Mouse (Mus musculus) forebrain, embryonic 12.5 days (tissue): ENCODE measurements at regions not wholly inside any gene's neighbourhood (a gene's known extent, or its start where the extent isn't known, plus 50 kb on each side); places are given as distances from the start of the nearest gene placed in this dataset.
"Not testable (repeated sequence)": the region's sequence is repeated elsewhere in the genome, so short reads cannot be mapped to it uniquely, and the experiment has no call there.

Source experiments
- ATAC-seq: fragments of 200-750 bp; cut with Nextera tagmentation; 2 replicates; pipeline ENCODE4 v1.8.0; 2017; ENCODE audit warnings: moderate TSS enrichment; ENCODE audit not compliant: low FRiP score
- H3K27ac ChIP-seq: fragments of 300-500 bp; sonication (generic); 2 replicates; pipeline ENCODE4 v1.5.1; 2016; ENCODE audit warnings: mild to moderate bottlenecking
- H3K27me3 ChIP-seq: fragments of 300-500 bp; sonication (generic); 2 replicates; pipeline ENCODE4 v1.6.1; 2016; ENCODE audit warnings: mild to moderate bottlenecking
- H3K36me3 ChIP-seq: fragments of 300-500 bp; sonication (generic); replicated peaks from 2 replicates; pipeline ENCODE4 v1.6.1; 2016; ENCODE audit warnings: mild to moderate bottlenecking
- H3K4me1 ChIP-seq: fragments of 300-500 bp; sonication (generic); 2 replicates; pipeline ENCODE4 v1.6.1; 2016
- H3K4me2 ChIP-seq: fragments of 300-500 bp; sonication (generic); 2 replicates; pipeline ENCODE4 v1.6.1; 2016; ENCODE audit warnings: mild to moderate bottlenecking, moderate library complexity
- H3K4me3 ChIP-seq: fragments of 300-500 bp; sonication (generic); replicated peaks from 2 replicates; pipeline ENCODE4 v1.5.1; 2016; ENCODE audit warnings: mild to moderate bottlenecking
- H3K9ac ChIP-seq: fragments of 300-500 bp; sonication (generic); 2 replicates; pipeline ENCODE4 v1.6.1; 2016; ENCODE audit warnings: mild to moderate bottlenecking
- H3K9me3 ChIP-seq: fragments of 300-500 bp; sonication (generic); 2 replicates; pipeline ENCODE4 v1.6.1; 2016
- WGBS: fragments of 180-500 bp; shearing (Covaris S2); methylation state at CpG from one replicate; pipeline ENCODE4 v1.1.7; 2016; 5-methylcytosine and 5-hydroxymethylcytosine counted together

DNA sequence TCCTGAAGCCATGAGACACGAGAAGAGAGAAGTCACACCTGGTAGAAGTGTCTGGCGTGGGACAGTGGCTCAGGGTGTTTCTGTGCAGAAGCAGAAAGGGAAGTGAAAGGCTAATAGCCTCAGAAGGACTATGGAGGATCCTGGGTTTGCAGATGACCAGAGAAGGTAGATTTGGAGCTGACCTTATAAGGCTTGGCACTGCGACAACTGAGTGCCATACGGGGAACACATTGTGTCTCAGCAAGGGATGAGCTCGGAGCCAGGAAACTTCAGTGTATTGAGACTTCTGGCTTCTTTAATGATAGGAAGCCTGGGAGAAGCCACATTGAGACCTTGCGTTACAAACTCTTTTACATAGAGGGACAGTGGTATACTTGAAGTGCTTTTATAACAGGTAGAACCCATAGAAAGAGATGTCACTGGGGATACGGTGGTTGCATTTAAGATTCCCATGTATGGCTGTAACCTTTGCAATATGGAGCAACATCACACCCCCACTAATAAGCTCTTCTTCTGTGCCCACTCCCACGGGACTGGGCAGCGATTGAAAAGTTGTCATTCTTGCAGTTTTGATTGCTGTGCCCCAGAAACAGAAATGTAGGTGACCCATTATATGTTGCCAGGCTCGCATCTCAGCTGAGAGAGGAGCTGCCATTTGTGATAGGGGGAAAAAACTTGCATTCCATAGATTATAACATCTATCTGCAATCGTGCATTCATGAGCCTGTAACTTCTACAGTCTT is 61.8 kb upstream of the Dync1i1 start:
- no peaks in the 10 kb centered on the region for H3K9me3 ChIP-seq
- ATAC-seq: no peak
- no peak overlapping the region for H3K4me3 ChIP-seq
- 85% methylated on average over 11 of the region's 11 CpGs for WGBS
- H3K36me3 ChIP-seq: no peaks in the 10 kb centered on the region
- no peak overlapping the region for H3K4me2 ChIP-seq
- no peak overlapping the region for H3K9ac ChIP-seq
- H3K27ac ChIP-seq: no peak overlapping the region
- no peaks in the 10 kb centered on the region for H3K27me3 ChIP-seq
- no peaks in the 10 kb centered on the region for H3K4me1 ChIP-seq

DNA sequence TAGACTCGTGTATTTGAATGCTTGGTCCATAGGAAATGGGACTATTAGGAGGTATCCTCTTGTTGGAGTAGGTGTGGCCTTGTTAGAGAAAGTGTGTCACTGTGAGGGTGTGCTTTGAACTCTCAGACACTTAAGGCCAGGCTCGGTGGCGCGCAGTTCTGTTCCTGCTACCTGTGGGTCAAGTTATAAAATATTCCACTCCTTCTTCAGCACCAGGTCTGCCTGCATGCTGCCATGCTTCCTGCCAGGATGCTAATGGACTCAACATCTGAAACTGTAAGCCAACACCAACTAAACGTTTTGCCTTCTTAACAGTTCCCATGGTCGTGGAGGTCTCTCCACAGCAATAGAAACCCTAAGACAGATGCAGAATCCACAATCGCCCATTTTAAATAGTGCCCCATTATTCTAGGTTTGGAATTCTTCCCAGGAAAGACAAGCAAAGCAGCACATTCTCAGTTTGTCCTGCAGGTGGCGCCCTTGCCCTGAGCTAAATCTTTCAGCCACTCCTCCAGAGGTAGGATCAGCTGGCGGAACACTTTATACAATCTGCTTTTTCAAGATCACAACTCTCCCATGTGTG is 80.2 kb upstream of the Dync1i1 start:
- Histone ChIP-seq H3K27me3 (no peaks in the 10 kb centered on the region), H3K4me2 (no peak overlapping the region), H3K4me1 (no peaks in the 10 kb centered on the region), H3K4me3 (no peak overlapping the region), H3K36me3 (no peaks in the 10 kb centered on the region), H3K9me3 (no peaks in the 10 kb centered on the region), H3K27ac (no peak overlapping the region), H3K9ac (no peak overlapping the region)
- ATAC-seq: peak; percentile 57; the same call in 1 of the 2 replicates
- WGBS: 36% methylated on average over 9 of the region's 9 CpGs

DNA sequence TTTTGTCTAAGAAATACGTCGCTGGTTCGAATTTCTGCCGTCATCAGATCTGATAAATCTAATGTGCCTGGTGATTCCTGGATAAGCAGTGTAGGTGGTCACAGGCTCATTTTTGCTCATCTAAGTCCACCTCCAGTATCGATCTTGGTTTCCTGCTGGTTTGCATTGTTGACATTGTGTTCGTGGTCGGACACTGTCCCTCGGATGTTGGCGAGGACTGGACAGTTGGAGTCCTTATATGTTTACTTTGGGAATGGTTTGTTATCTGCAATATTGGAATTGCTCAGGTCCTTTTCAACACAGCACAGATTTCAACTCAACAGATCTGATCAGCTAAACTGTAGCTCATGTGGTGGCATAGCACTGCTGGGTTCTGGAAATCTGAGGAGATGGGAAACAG is 91.2 kb upstream of the Dync1i1 start:
- Histone ChIP-seq H3K27ac (no peak overlapping the region), H3K9ac (no peak overlapping the region), H3K9me3 (no peaks in the 10 kb centered on the region), H3K36me3 (no peaks in the 10 kb centered on the region), H3K4me2 (no peak overlapping the region), H3K27me3 (peaks cover 3% of the 10 kb centered on the region; the same call in 1 of the 2 replicates), H3K4me1 (no peaks in the 10 kb centered on the region), H3K4me3 (no peak overlapping the region)
- 92% methylated on average over 9 of the region's 9 CpGs for WGBS
- no peak for ATAC-seq

DNA sequence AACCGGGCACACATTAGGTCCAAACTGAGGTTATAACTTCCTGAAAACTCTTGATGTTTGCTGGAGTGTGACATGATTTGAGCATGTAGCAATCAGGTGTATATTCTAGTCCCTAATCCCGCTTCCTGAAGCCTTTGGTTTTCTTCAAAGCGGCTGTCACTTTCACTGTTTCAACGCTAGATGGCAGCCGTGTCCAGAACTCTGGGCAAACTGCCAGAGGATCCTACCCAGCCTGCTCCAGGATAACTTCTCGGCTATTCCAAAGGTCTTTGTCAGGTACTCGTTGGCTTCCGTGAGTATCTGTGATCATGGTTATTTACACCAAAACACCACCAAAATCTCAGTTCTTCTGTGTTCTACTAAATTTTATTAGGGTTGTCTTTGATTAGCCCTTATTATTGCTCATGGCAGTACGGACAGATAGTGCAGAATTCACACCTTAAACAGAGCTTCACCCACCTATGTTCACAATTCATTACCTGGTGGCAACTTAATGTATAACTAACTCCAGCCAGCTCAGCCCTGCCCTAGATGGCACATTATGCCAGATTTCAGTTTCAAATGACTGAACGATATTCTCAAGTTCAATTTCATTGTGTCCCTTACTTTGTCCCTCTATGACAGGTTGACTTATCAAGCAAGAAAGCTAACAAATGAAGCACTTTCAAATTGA is 92.3 kb upstream of the Dync1i1 start:
- H3K4me1 ChIP-seq: no peaks in the 10 kb centered on the region
- H3K27ac ChIP-seq: no peak overlapping the region
- no peaks in the 10 kb centered on the region for H3K9me3 ChIP-seq
- no peaks in the 10 kb centered on the region for H3K36me3 ChIP-seq
- H3K9ac ChIP-seq: no peak overlapping the region
- ATAC-seq: peak; percentile 71
- WGBS: 22% methylated on average over 10 of the region's 10 CpGs
- no peak overlapping the region for H3K4me2 ChIP-seq
- peaks cover 3% of the 10 kb centered on the region; the same call in 1 of the 2 replicates for H3K27me3 ChIP-seq
- H3K4me3 ChIP-seq: no peak overlapping the region

DNA sequence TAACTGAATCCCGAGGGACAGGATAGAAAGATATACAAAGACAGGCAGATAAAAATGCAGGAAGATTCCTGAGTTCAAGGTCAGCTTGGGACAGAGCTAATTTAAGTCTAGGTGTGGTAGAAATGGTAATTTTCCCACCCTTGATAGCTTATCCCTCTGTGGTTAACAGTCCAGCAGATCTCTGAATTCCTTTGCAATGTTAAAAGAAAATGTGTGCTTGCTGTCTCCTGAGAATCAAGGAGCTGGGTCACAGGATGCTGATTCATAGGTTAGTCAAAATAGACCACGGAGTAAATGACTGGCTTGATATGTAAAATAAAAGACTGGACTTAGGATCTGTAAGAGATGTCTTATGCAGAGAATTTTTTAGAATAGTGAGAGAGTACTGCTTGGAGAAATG is 101.4 kb upstream of the Dync1i1 start:
- Histone ChIP-seq H3K27ac (no peak overlapping the region), H3K4me3 (no peak overlapping the region), H3K4me2 (no peak overlapping the region), H3K36me3 (no peaks in the 10 kb centered on the region), H3K4me1 (no peaks in the 10 kb centered on the region), H3K27me3 (no peaks in the 10 kb centered on the region), H3K9ac (no peak overlapping the region), H3K9me3 (no peaks in the 10 kb centered on the region)
- ATAC-seq: no peak
- 77% methylated on average over 2 of the region's 2 CpGs for WGBS

DNA sequence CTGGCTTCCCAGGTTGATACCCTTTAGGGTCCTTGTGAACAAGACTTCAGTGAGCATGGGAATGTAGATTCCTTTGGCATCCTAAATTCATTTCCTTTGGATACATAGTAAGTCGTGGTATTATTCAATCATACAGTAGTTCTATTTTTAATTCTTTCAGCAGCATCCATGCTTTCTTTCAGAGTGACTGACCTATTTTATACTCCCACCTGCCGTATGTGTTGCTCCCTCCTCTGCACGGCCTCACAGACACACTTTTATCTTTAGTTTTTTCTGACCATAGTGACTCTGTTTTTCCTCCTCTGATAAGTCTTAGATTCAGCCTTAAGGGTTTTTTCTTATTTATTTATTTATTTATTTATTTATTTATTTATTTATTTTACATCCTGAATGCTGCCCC is 103.9 kb upstream of the Dync1i1 start:
- no peak overlapping the region for H3K9ac ChIP-seq
- H3K9me3 ChIP-seq: no peaks in the 10 kb centered on the region
- H3K4me2 ChIP-seq: no peak overlapping the region
- H3K4me1 ChIP-seq: no peaks in the 10 kb centered on the region
- whole genome bisulfite sequencing: 91% methylated on average over 3 of the region's 3 CpGs
- no peaks in the 10 kb centered on the region for H3K36me3 ChIP-seq
- no peak for ATAC-seq
- H3K27me3 ChIP-seq: no peaks in the 10 kb centered on the region
- no peak overlapping the region for H3K4me3 ChIP-seq
- no peak overlapping the region for H3K27ac ChIP-seq

DNA sequence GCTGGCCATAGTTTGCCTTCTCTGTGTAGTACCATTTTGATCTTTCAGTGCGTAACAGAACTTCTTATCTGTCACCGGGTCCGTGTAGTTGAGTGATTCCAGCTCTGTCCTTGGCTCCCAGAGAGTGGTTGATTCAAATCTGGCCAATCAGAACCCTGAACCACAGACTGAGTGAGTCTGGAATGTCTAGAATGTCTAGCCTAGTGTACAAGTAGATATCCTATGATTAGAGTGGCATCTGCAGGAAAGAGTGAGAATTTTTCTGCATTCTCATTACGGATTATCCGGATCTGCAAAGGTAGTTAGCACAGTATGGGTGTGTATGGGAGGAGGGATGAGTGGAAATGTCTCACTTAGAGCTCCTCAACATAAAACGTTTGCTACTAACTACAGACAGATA is 97.9 kb upstream of the Pdk4 start:
- H3K4me1 ChIP-seq: no peaks in the 10 kb centered on the region
- no peaks in the 10 kb centered on the region for H3K27me3 ChIP-seq
- H3K9ac ChIP-seq: no peak overlapping the region
- H3K36me3 ChIP-seq: no peaks in the 10 kb centered on the region
- no peak overlapping the region for H3K27ac ChIP-seq
- no peak overlapping the region for H3K4me2 ChIP-seq
- no peak overlapping the region for H3K4me3 ChIP-seq
- ATAC-seq: no peak
- 79% methylated on average over 6 of the region's 6 CpGs for WGBS
- H3K9me3 ChIP-seq: no peaks in the 10 kb centered on the region

DNA sequence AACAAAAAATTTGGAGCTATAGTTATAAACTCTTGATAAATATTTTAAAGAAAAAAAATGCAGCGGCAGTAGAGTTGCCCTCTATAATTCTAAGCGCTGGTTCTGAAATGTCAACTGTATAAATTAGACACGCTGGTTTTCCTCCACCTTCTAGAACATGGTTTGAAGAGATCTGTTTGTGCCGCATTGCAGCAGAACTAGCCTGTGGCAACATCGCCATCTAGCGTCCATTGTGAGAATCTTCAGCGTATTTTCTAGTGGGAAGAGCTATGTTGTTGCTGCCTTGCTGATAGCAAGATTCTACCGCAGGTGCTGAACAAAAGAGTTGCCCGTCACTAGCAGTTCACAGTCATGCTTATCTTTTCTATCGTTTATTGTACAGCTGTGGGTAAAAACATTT is 93.5 kb upstream of the Pdk4 start:
- H3K4me2 ChIP-seq: no peak overlapping the region
- peak; percentile 83 for ATAC-seq
- H3K9me3 ChIP-seq: no peaks in the 10 kb centered on the region
- H3K9ac ChIP-seq: no peak overlapping the region
- H3K27me3 ChIP-seq: no peaks in the 10 kb centered on the region
- 8% methylated on average over 10 of the region's 10 CpGs for WGBS
- no peaks in the 10 kb centered on the region for H3K36me3 ChIP-seq
- H3K4me1 ChIP-seq: no peaks in the 10 kb centered on the region
- no peak overlapping the region for H3K27ac ChIP-seq
- no peak overlapping the region for H3K4me3 ChIP-seq

DNA sequence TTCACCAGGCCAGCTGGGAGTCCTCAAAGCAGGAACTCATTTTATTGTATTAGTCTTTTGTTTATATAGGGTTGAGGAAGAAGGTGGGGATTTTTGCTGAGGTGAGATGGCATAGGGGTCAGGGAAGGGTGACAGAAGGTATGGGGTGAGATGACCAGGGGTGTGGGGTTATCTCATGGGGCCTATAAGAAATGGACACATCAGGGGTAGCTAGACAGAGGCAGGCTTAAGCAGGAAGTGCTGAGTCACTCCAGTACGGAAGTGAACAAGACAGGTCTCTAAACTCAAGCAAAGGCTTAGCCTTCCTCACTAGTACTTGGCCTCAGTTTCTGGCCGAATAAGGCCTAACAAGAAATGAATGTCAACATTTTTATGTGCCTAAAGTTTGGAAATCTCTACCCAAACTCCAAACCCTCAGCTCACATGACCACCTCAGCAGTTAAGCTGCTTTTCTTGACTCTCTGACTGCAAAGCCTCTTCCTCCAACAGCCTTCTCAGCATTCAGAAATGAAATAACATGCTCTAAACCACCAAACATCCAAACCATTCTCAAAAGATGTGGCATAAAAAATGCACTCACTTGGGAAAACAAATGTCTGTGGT is 86.9 kb upstream of the Pdk4 start:
- Histone ChIP-seq H3K27ac (no peak overlapping the region), H3K9me3 (no peaks in the 10 kb centered on the region), H3K4me3 (no peak overlapping the region), H3K9ac (no peak overlapping the region), H3K4me2 (no peak overlapping the region), H3K4me1 (no peaks in the 10 kb centered on the region), H3K36me3 (no peaks in the 10 kb centered on the region), H3K27me3 (no peaks in the 10 kb centered on the region)
- 89% methylated on average over 2 of the region's 2 CpGs for WGBS
- no peak for ATAC-seq

DNA sequence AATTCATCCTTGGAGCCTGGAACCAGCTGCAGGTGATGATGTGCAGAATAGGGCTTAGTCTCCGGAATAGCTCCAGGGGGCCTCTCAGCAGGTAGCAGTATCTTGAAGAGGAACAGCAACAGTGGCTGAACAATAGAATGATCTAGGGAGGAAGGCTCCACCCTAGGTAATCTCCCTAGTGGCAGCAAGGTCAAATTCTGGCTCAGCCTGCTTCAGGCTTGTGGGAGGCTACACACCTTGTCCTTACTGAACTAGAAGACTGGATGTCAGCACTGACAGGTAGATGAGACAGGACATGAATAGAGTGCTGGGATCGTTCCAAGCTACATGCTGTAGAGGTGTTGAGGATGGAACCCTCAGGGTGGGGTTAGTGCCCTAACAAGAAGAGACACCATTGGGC is 80.8 kb upstream of the Pdk4 start:
- not testable (repeated sequence) for H3K4me1 ChIP-seq, H3K36me3 ChIP-seq, H3K27ac ChIP-seq, ATAC-seq, H3K9ac ChIP-seq, H3K27me3 ChIP-seq, H3K9me3 ChIP-seq, H3K4me2 ChIP-seq, H3K4me3 ChIP-seq
- 86% methylated on average over 2 of the region's 2 CpGs for WGBS

DNA sequence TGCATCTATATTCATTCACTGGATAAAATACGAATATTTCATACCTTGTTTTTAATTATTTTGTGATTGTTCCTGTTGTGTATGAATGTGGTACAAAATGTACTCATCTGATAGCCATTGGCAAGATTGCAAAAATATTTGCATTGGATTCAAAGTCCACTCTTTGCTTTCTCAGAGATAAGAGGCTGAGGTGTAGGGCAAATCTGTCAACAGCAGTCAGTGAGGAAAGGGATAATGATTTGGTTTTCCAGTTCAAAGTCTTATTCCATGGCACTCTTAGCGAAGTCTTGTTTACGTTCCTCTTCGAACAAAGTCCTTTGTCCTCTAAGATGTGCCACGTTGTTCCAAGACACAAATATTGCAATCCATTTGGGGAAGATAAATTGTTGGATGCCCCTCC is 70.5 kb upstream of the Pdk4 start:
- 79% methylated on average over 5 of the region's 5 CpGs for WGBS
- Histone ChIP-seq H3K27ac (no peak overlapping the region), H3K36me3 (no peaks in the 10 kb centered on the region), H3K4me1 (no peaks in the 10 kb centered on the region), H3K9ac (no peak overlapping the region), H3K4me3 (no peak overlapping the region), H3K4me2 (no peak overlapping the region), H3K9me3 (no peaks in the 10 kb centered on the region), H3K27me3 (no peaks in the 10 kb centered on the region)
- no peak for ATAC-seq

DNA sequence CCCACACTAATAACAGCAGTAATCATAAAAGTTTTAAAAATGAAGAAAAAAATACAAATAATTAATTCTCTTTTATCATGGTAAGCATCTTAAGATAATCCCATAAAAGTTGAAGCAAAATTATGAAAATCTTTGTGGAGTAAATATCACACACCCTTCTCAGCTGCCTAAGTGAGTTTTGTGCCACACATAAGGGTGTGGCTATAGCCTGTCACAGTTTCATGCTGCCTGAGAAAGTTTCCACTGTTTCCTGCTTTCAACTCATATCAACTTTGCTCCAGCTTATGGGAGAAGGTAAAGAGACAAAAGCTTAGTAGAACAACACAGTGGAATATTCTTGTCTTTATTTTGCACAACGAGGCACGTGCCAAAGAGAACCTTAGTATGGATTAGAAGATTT is 68.9 kb upstream of the Pdk4 start:
- Histone ChIP-seq H3K27me3 (no peaks in the 10 kb centered on the region), H3K4me2 (no peak overlapping the region), H3K4me3 (no peak overlapping the region), H3K4me1 (no peaks in the 10 kb centered on the region), H3K27ac (no peak overlapping the region), H3K9ac (no peak overlapping the region), H3K36me3 (no peaks in the 10 kb centered on the region), H3K9me3 (no peaks in the 10 kb centered on the region)
- no peak for ATAC-seq
- WGBS: 84% methylated on average over 2 of the region's 2 CpGs
